Mouse (Mus musculus) CH12.LX (cell line): ENCODE data around the gene Naa25. TPM values are rescaled to one million over a fixed set of nuclear protein-coding genes. Genes with fewer than 3 reads are reported as not detected.
A peak's percentile ranks its signal among the peaks of the same experiment; 100 is the strongest.

Source experiments
- DNase-seq: peaks from one replicate; pipeline ENCODE4 v3.0.0-alpha.2; 2013; ENCODE audit errors: extremely low read depth
- H3K27ac ChIP-seq: 2 replicates; pipeline ENCODE4 v1.5.1; 2012; ENCODE audit warnings: low read depth, mild to moderate bottlenecking, control low read depth, moderate library complexity; ENCODE audit not compliant: insufficient read depth
- H3K27me3 ChIP-seq: replicated peaks from 2 replicates; pipeline ENCODE3; 2012; ENCODE audit warnings: inconsistent platforms
- H3K36me3 ChIP-seq, 2 experiments: replicated peaks in 1 of 2; 2 replicates each; pipeline versions ENCODE3 to v1.6.1; 2012; ENCODE audit warnings: inconsistent platforms in 1 of 2, low read length in 1 of 2, mild to moderate bottlenecking in 1 of 2, mixed read lengths in 1 of 2, moderate library complexity in 1 of 2; ENCODE audit not compliant: control insufficient read depth in 1 of 2, insufficient read depth in 1 of 2
- H3K4me1 ChIP-seq, 2 experiments: 2 replicates each; pipeline ENCODE4 v1.6.1; 2012; ENCODE audit warnings: inconsistent platforms in 1 of 2, moderate library complexity in 1 of 2; ENCODE audit not compliant: insufficient read depth in 2 of 2, control insufficient read depth in 1 of 2
- H3K4me2 ChIP-seq: 2 replicates; pipeline ENCODE4 v1.6.1; 2012; ENCODE audit warnings: low read depth, mild to moderate bottlenecking, control low read depth; ENCODE audit not compliant: poor library complexity, insufficient read depth, severe bottlenecking
- H3K4me3 ChIP-seq, 3 experiments: fragments of 150-350 bp in 1 of 3; sonication (generic) in 1 of 3; replicated peaks in 1 of 3; 2 replicates each; pipeline versions ENCODE3 to v1.5.1; 2011 to 2012; ENCODE audit warnings: low read depth in 2 of 3, low read length in 2 of 3, mild to moderate bottlenecking in 2 of 3, moderate library complexity in 2 of 3, control low read depth in 1 of 3, improper control_type of control experiment in 1 of 3, inconsistent platforms in 1 of 3, mixed read lengths in 1 of 3; ENCODE audit not compliant: poor library complexity in 1 of 3
- H3K79me2 ChIP-seq: replicated peaks from 2 replicates; pipeline ENCODE4 v1.6.1; 2012; ENCODE audit warnings: mild to moderate bottlenecking, moderate library complexity; ENCODE audit not compliant: control insufficient read depth, poor library complexity, insufficient read depth, severe bottlenecking; ENCODE audit errors: extremely low read depth
- H3K9ac ChIP-seq: 2 replicates; pipeline ENCODE4 v1.6.1; 2012; ENCODE audit warnings: low read depth, mild to moderate bottlenecking, control low read depth, moderate library complexity; ENCODE audit not compliant: insufficient read depth
- H3K9me3 ChIP-seq: replicated peaks from 2 replicates; pipeline ENCODE3; 2012; ENCODE audit warnings: low read length, inconsistent platforms, mixed read lengths
- BHLHE40 ChIP-seq: IDR thresholded peaks from 2 replicates; pipeline ENCODE4 v1.6.1; 2011; ENCODE audit warnings: mild to moderate bottlenecking, low read depth, low read length, improper control_type of control experiment
- CHD1 ChIP-seq: IDR thresholded peaks from 2 replicates; pipeline ENCODE4 v1.6.1; 2012; ENCODE audit warnings: low read depth, low read length, improper control_type of control experiment, inconsistent platforms
- CHD2 ChIP-seq: IDR thresholded peaks from 2 replicates; pipeline ENCODE4 v1.6.1; 2011; ENCODE audit warnings: low read length, improper control_type of control experiment
- ELF1 ChIP-seq: IDR thresholded peaks from 2 replicates; pipeline ENCODE4 v1.6.1; 2014; ENCODE audit warnings: low read depth, mild to moderate bottlenecking, inconsistent platforms, low read length, improper control_type of control experiment
- EP300 ChIP-seq: IDR thresholded peaks from 2 replicates; pipeline ENCODE4 v1.6.1; 2011; ENCODE audit warnings: low read length, improper control_type of control experiment
- GABPA ChIP-seq: IDR thresholded peaks from 2 replicates; pipeline ENCODE4 v1.6.1; 2012; ENCODE audit warnings: low read depth, low read length, improper control_type of control experiment, inconsistent platforms; ENCODE audit not compliant: insufficient replicate concordance
- HCFC1 ChIP-seq: IDR thresholded peaks from 2 replicates; pipeline ENCODE4 v1.6.1; 2012; ENCODE audit warnings: low read depth, mild to moderate bottlenecking, inconsistent platforms, low read length, improper control_type of control experiment
- IRF4 ChIP-seq: IDR thresholded peaks from 2 replicates; pipeline ENCODE4 v1.6.1; 2014; ENCODE audit warnings: low read depth, mild to moderate bottlenecking, inconsistent platforms, low read length, improper control_type of control experiment
- JUN ChIP-seq: IDR thresholded peaks from 2 replicates; pipeline ENCODE4 v1.6.1; 2011; ENCODE audit warnings: low read depth, mild to moderate bottlenecking, low read length, improper control_type of control experiment, moderate library complexity; ENCODE audit not compliant: insufficient read depth
- JUND ChIP-seq: conservative IDR thresholded peaks from 2 replicates; pipeline ENCODE4 v1.6.1; 2011; ENCODE audit warnings: low read depth, low read length, improper control_type of control experiment
- MAFK ChIP-seq: IDR thresholded peaks from 2 replicates; pipeline ENCODE4 v1.6.1; 2011; ENCODE audit warnings: low read length, improper control_type of control experiment; ENCODE audit not compliant: insufficient replicate concordance
- MAX ChIP-seq: IDR thresholded peaks from 2 replicates; pipeline ENCODE4 v1.6.1; 2011; ENCODE audit warnings: low read length, improper control_type of control experiment
- MAZ ChIP-seq: IDR thresholded peaks from 2 replicates; pipeline ENCODE4 v1.6.1; 2012; ENCODE audit warnings: low read depth, mild to moderate bottlenecking, inconsistent platforms, low read length, improper control_type of control experiment, moderate library complexity
- NRF1 ChIP-seq: IDR thresholded peaks from 2 replicates; pipeline ENCODE4 v1.6.1; 2014; ENCODE audit warnings: low read depth, mild to moderate bottlenecking, inconsistent platforms, low read length, improper control_type of control experiment, moderate library complexity
- POLR2A ChIP-seq: IDR thresholded peaks from 2 replicates; pipeline ENCODE4 v1.6.1; 2011; ENCODE audit warnings: low read depth, mild to moderate bottlenecking, improper control_type of control experiment, low read length
- SIN3A ChIP-seq: IDR thresholded peaks from 2 replicates; pipeline ENCODE4 v1.6.1; 2012; ENCODE audit warnings: low read length, improper control_type of control experiment, inconsistent platforms
- SMC3 ChIP-seq: IDR thresholded peaks from 2 replicates; pipeline ENCODE4 v1.6.1; 2011; ENCODE audit warnings: low read depth, low read length, improper control_type of control experiment
- TBP ChIP-seq: conservative IDR thresholded peaks from 2 replicates; pipeline ENCODE4 v1.6.1; 2011; ENCODE audit warnings: low read depth, low read length, improper control_type of control experiment
- TCF12 ChIP-seq: IDR thresholded peaks from 2 replicates; pipeline ENCODE4 v1.6.1; 2014; ENCODE audit warnings: low read depth, mild to moderate bottlenecking, inconsistent platforms, low read length, improper control_type of control experiment
- USF2 ChIP-seq: conservative IDR thresholded peaks from 2 replicates; pipeline ENCODE4 v1.6.1; 2011; ENCODE audit warnings: low read depth, low read length, improper control_type of control experiment
- ZKSCAN1 ChIP-seq: IDR thresholded peaks from 2 replicates; pipeline ENCODE4 v1.6.1; 2012; ENCODE audit warnings: low read depth, inconsistent platforms, low read length, improper control_type of control experiment, borderline replicate concordance
- dilution Hi-C: fragments of 300-500 bp; cut with MboI; formaldehyde crosslinking; loops from 2 replicates; pipeline ENCODE4 v1.14.3; 2020; ENCODE audit warnings: low sequenced_read_pairs; ENCODE audit not compliant: extremely low pct_unique_long_range_greater_than_20kb, extremely low pct_ligation_motif_present
- in situ Hi-C: fragments of 300-500 bp; cut with MboI; formaldehyde crosslinking; loops from 3 replicates; pipeline ENCODE4 v1.14.3; 2019; ENCODE audit warnings: low sequenced_read_pairs, low pct_ligation_motif_present, low pct_unique_long_range_greater_than_20kb, mixed read lengths
- polyA plus RNA-seq: library from polyadenylated mRNA; unstranded; fragments of >175 nt; gene quantifications from 2 replicates; pipeline ENCODE4 v1.2.1, GENCODE M21; 2012; ENCODE audit warnings: low read depth; ENCODE audit not compliant: insufficient read length
- total RNA-seq, 2 experiments: library from RNA; depleted of rRNA; stranded (reverse); fragments of 300-350 nt in 1 of 2; fragments of >200 nt in 1 of 2; gene quantifications; 2 replicates each; pipeline ENCODE4 v1.2.3; 2012 to 2014

Naa25 gene
- total and polyA plus RNA-seq, 3 experiments: 41.3 to 60.3 (median 59.7) TPM

GRCm38 (mm10) chr5:121438131-121438530 lies 40.4 kb downstream of the Naa25 start:
- Histone ChIP-seq H3K9ac (no peak overlapping the region), H3K36me3 (peaks cover 76 to 97% of the 10 kb centered on the region in 2 experiments), H3K9me3 (no peaks in the 10 kb centered on the region), H3K4me2 (no peak overlapping the region), H3K79me2 (no peaks in the 10 kb centered on the region), H3K4me3 (no peak overlapping the region), H3K27ac (peak overlapping the region; percentile 76), H3K4me1 (peaks cover 4 to 40% of the 10 kb centered on the region in 2 experiments), H3K27me3 (no peaks in the 10 kb centered on the region)
- dilution Hi-C loops: no loop called here
- TF ChIP-seq IRF4: no peak
- no peak for TF ChIP-seq SIN3A
- TF ChIP-seq SMC3: no peak
- no peak for TF ChIP-seq MAX
- TF ChIP-seq ZKSCAN1: no peak
- no peak for TF ChIP-seq MAFK
- no peak for DNase-seq
- in situ Hi-C loops: no loop called here

DNA sequence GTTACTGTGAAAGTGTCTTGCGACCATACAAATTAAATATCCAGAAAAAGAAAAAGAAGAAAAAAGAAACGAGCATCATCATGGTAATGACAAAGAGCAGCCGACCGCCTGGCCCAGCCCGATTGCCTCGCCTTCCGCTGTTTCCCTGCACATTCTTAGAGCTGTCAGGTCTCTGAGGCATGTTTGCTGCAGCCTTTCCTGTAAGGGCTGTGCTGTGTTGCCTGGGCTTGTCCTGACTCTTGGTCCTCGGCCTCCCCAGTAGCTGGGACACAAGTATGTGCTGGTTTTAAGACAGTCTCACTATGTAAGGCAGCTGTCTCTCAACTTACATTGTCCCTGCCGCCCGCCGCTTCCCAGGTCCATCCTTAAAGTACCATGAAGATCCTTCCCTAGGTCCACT lies 41.0 kb downstream of the Naa25 start:
- H3K4me3 ChIP-seq: no peak overlapping the region
- dilution Hi-C loops: no loop called here
- peak overlapping the region; percentile 79 for H3K27ac ChIP-seq
- no peaks in the 10 kb centered on the region for H3K27me3 ChIP-seq
- DNase-seq: no peak
- no peaks in the 10 kb centered on the region for H3K79me2 ChIP-seq
- in situ Hi-C loops: no loop called here
- H3K9me3 ChIP-seq: no peaks in the 10 kb centered on the region
- H3K9ac ChIP-seq: no peak overlapping the region
- H3K4me2 ChIP-seq: no peak overlapping the region
- H3K4me1 ChIP-seq: peaks cover 4 to 43% of the 10 kb centered on the region in 2 experiments
- TF ChIP-seq ZKSCAN1 (no peak), SIN3A (no peak), ELF1 (no peak), USF2 (no peak), MAZ (no peak), GABPA (no peak), HCFC1 (no peak), BHLHE40 (no peak), POLR2A (no peak), NRF1 (no peak), MAFK (no peak), CHD2 (no peak), JUN (no peak), TCF12 (no peak), TBP (no peak), CHD1 (no peak), JUND (no peak), EP300 (no peak)
- peaks cover 74 to 95% of the 10 kb centered on the region in 2 experiments for H3K36me3 ChIP-seq
